Mouse (Mus musculus) G1E (cell line): ENCODE data around the gene Fhl1.

Experiments used
- CTCF ChIP-seq: IDR thresholded peaks from 2 replicates; pipeline ENCODE4 v1.5.1; 2012; ENCODE audit warnings: low read depth, low read length, inconsistent platforms, mixed read lengths
- GATA1 ChIP-seq: IDR thresholded peaks from 2 replicates; pipeline ENCODE4 v1.6.1; 2012; ENCODE audit warnings: borderline replicate concordance, low read length, inconsistent platforms, mixed read lengths
- GATA2 ChIP-seq: IDR thresholded peaks from 2 replicates; pipeline ENCODE4 v1.6.1; 2012; ENCODE audit warnings: low read depth, low read length, inconsistent platforms, borderline replicate concordance
- POLR2AphosphoS5 ChIP-seq: IDR thresholded peaks from 2 replicates; pipeline ENCODE4 v1.6.1; 2012; ENCODE audit warnings: low read depth, low read length, inconsistent platforms; ENCODE audit not compliant: insufficient replicate concordance
- TAL1 ChIP-seq: conservative IDR thresholded peaks from 2 replicates; pipeline ENCODE4 v1.6.1; 2012; ENCODE audit warnings: low read depth, low read length, inconsistent platforms, mixed read lengths

- TF ChIP-seq CTCF = no peak
- no peak for TF ChIP-seq POLR2AphosphoS5
- no peak for TF ChIP-seq TAL1
- no peak for TF ChIP-seq GATA1
- no peak for TF ChIP-seq GATA2
These were observed 109.7 kb downstream of the Fhl1 start for GRCm38 (mm10) chrX:56841255-56841654.
